Mouse (Mus musculus): ENCODE measurements at regions not wholly inside any gene's neighbourhood (a gene's known extent, or its start where the extent isn't known, plus 50 kb on each side); places are given as distances from the start of the nearest gene placed in this dataset.

DNA sequence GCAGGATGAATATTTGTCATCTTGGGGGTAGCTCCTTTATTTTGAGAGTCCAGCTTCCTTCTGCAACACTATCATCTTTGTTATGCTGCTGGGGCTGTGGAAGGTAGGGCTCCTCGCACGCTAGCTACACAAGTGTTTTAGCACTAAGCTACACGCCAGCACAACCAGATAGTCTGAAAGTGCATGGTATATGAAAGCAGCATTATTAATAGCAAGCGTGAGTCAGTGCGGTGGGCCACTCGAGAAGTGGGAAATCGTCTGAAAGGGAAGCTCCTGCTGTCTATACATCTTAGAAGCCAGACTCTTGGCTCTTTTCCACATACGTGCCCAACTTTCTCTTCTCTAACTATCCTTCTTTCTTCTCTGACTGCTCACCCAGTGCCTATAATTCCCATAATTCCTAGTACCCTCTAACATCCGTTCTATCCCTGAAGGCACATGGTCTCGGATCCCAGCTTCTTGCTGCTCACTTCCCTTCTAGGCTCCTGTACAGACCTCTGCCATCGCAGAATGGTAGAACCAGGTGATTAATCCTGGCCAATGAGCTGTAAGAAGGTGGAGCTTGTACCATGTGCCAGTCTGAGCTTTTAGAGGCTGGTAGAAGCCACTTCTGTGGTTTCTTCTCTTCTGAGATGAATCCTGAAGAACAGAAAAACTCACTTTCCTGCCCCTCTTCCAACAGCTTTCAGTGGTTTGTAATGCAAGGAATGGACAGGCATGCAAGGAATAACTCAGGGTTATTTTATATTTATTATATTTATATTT lies 55.5 kb downstream of the E030025P04Rik start:
- DNase-seq (ENCODE audit: low spot score), result no peak

DNA sequence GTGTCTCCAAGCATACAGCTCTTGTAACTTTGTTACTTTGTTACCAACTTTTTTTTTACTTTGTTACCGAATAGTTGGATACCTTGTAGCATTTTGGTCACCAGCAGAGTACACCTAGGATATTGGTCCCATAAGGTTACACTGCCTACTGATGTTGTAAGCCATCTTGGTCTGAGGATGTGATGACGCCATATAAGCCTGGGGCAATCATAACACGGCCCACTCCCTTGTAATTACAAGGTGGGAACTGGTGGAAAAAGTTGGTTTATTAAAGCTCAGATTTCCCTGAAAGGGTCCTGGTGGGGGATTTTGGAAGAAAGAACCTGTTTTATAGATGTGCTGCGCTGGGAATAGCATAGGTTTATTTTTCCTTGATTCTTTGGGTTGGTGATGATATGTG lies 62.2 kb downstream of the E030025P04Rik start:
- DNase-seq (ENCODE audit: low spot score), result no peak

DNA sequence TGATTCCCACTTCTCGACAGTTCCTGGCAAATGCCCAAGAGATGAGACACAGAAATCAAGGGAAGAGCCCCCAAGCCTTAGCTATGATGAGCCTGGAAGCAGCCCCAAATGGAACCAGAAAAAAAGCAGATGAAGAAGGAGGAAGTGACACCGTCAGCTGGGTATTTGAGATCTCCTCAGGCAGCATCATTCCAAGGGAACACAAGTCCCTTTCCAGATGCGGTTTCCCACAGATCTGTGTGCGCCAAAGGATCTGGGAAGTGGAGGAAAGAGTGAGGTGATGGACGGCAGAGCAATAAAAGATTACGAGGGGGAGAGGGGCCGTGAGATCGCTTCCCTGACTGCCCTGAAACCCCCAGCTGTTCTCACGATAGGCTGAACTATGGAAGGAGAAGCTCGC lies 62.7 kb downstream of the E030025P04Rik start:
- DNase-seq (ENCODE audit: low spot score), result no peak

DNA sequence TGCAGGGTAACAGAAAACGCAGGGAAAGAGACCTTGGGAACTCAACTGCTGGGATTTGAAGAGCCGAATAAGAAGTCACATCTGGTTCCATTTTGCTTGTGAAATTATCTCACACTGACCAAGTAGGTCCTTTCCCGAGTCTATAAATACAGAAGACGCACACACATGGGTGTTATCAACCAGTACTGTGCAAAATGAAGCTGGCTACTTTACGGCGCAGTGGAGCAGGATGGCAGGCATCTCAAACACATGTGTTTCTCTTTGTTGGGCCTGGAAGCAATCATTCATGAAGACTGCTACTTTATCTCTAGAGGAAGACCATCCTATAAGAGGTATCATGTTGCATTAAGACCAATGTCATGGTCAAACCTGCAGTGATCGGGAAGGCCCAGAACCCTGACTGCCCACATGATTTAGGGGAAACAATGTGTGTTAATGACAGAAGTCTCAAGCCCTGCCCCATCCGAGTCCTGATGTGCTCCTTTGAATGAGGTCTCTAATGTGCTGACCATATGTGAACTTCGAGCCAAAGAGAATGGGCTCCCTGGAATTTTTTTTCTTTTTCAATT lies 63.2 kb downstream of the E030025P04Rik start:
- no peak for DNase-seq (ENCODE audit: low spot score)

DNA sequence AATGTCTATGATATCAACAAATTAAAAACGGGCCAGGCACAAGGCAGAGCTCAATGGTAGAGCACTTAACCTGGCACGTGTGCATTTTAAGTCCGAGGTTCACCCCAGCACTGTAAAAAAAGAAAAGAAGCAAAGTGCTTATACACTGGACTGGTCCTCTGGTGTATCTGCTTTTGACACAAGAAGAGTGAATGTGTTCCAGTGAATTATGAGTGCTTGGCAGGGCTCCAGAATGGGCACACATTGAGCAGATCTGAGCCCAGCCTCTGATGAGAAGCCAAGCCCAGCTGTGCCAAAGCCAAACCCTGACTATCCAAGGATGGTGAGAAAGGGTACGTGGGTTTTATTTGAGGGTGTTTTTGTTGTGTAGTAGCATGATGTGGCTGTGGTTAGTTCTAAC lies 64.7 kb downstream of the E030025P04Rik start:
- DNase-seq (ENCODE audit: low spot score), result no peak

DNA sequence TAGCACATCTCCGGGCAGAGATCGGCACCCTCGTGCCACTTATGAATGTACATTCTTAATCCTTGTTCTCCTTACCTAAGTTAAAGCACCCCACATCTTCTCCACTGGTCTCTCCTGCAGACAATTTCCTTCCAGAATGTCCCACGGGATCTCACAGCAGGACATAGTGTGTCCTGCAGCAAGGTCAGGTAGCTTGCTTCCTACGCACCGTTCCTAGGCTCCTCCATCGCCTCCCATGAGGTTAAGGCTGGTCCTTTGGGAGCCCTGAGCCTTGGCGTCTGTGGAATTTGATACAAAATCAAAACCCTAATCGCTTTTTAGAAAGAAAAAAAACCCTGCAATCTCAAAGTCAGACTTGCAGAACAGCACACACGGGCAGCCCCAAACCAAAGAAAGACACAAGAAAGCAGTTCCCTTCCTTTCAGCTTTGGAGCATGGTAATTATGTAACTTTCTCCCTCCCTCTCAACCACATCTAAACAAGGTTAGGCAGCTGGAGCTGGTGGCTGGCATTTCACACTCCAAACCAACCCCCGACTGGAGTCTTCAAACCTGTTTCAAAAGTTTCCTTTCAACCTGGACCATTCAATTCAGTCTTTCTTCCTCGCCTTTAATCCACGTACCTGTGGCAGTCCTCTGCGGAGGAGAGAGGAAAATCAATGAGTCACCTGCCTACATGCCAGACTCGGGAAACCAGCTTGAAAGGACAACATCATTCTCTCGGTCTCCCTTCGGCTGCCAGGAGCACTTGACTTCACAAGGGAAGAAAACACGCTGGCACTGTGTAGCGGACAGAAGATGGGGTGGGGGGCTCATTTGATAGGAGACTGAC lies 67.4 kb downstream of the E030025P04Rik start:
- peak; percentile 79 for DNase-seq (ENCODE audit: low spot score)

DNA sequence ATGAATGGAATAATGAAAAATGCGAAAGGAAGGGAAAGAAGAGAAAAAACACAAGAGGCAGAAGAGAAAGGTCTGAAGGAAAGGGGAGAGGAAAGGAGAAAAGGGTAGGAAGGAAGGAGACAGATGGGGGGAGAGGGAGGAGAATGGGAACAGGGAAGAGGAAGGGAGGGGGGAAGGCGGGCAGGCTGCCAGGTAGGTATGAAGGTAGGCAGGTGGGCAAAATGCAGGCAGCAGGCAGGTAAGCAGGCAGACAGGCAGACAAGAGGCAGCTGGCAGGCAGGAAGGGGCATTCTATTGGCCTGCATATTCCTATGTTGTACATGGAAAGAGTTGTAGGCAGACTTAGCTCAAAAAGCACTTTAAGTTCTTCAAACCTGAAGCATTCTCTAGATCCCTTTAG lies 72.8 kb downstream of the E030025P04Rik start:
- no peak for DNase-seq (ENCODE audit: low spot score)

DNA sequence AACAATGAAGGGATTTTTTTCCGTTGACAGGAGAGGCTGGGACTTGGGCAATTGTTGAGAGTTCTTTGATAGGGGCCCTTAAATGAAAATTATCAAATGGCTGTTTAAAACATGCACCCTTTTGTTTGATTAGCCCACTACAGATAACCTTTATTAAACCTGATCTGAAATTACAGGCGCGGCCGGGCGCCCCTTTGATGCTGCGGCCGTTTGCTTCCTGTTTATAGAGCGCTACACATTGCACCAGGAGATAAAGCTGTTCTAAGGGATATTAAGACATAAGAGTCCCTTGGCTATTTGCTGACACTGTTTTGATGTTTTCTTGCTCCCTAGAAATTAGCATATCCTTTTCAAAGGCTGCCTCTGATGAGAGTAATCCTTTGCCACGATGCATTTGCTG lies 73.8 kb downstream of the E030025P04Rik start:
- no peak for DNase-seq (ENCODE audit: low spot score)

DNA sequence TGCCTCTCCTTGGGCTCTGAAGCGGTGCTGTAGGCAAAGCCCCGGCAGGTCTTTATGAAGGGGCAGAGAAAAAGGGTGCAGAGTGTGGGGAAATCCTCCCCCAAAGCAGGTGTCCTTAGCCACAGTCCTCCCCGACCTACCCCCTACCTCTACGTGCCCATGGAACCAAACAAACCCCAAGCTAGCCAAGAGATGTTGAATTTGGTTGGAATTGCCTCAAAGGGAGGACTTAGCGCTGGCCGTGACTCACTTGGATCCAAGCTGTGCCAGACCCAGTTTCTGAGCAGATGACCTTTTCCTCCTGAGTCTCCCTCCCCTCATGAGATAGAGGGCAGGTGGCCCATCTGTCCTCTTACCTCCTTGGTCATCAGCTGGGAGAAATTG lies 74.9 kb downstream of the E030025P04Rik start:
- DNase-seq (ENCODE audit: low spot score), result no peak

DNA sequence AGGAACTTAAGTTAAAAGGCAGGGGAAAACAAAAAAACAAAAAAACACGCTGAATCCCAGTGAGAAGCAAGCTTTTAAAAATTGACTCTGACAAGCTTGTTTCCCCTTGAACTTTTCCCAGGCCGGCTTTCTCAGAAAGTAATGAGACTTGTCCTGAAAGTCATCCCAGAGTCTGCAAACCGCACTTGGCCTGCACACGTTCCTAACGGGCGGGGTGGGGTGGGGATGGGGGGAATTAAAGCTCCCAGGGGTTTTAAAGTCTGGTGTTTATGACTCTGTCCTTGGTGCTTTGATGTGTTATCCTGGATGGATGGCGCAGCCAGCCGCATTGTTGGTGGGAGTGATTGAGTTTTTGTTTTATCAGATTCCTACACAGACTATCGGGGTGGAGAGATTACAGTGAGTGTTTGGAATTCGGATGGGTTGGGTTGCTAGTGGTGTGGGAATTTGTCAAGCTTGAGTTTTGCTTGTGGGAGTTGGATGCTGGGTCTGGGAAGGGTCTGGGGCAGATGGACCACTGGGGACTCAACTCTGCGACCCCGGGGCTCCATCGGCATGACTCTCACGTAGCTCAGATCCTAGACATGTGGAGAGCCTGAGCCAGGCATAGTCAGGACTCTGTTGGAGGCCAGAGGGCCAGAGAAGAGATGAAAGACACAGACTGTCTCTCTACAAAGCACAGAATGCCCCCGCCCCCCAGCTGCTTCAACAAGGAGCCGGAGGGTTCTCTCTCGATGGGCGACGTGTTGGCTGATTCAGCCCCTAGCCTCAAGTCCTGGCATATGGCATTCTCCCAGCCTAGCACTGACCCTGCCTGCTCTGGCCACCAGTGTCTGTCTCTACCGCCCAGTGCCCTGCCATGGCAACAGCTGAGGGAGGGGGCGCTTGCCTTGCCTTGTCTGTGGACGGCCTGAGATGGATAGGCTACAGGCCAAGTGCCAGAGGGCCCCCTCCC lies 75.5 kb downstream of the E030025P04Rik start:
- no peak for DNase-seq (ENCODE audit: low spot score)

DNA sequence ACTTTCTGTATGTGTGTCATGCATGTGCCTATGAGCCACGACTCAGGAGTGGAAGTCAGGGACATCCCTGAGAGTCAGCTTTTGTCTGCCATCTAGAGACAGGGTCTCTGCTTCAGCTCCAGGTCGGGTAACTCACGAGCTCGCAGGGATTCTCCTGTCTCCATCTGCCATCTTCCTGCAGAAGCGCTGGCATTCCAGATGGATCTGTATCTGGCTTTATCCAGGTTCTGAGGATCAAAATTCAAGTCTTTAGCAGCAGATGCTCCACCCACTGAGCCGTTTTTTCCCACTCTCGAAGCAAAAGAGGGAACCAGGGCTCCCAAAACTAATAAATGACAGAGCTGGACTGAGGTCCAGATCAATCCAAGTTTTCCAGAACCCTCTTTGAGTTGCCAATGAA lies 76.4 kb downstream of the E030025P04Rik start:
- DNase-seq (ENCODE audit: low spot score), result no peak

DNA sequence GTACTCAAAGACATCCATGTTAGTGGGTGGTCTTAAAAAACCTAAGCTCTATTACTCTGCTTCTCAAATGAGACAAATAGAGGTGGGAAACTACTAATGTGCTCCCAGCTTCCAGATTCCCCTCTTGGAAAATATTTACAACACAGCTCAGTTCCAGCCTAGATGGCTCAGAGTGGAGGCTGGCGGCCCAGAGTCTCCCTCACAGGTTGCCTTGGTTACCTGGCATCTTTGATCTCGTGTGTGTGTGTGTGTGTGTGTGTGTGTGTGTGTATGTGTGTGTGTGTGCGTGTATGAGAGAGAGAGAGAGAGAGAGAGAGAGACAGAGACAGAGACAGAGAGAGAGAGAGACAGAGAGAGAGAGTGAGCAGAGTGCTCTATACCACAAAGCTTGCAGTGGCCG lies 82.2 kb downstream of the E030025P04Rik start:
- no peak for DNase-seq (ENCODE audit: low spot score)

DNA sequence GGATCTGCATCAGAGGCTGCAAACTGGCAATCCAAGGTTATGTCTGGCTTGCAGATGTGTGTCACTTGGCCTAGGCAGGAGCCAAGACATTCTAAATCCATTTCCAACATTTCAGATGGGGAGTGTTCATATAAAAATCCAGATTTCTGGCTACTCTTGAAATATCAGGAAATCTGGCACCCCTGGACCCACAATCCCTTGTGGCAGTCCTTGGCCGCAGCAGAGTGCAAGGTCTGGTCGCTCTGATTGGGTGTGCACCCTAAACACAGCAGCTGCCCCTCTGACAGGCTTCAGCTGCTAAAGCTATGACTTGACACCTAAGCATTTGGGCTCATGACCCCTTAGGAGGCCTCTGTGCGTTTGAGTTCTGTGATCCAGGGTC lies 83.7 kb downstream of the E030025P04Rik start:
- DNase-seq (ENCODE audit: low spot score), result no peak

DNA sequence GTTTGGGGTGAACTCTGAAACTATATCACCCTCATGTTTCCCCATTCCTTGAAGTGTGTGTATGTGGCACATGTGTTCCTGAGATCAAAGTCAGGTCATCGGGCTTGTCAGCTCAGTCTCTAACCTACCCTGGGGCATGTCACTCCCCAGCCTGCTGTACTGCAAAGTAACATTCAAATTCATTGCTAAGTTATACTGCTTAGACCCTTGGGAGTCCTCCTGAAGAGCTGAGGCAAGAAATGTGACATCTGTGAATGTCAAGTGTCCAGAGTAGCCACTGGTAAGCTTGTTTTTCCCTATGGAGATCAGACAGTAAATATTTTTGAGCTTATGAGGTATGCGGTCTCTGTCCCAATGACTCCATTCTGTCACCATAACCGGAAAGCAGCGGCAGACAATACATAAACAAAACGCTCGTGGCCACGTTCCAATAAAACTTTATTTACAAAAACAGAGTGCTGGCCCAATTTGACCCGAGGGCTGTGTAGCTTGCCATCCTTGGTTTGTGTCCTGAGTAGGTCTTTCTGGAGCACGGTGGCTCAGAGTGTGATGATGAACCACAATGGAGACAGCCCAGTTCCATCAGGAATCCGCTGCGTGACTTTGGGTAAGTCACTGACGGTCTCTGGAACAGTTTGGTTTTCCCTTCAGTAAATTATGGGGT lies 84.2 kb downstream of the E030025P04Rik start:
- no peak for DNase-seq (ENCODE audit: low spot score)

DNA sequence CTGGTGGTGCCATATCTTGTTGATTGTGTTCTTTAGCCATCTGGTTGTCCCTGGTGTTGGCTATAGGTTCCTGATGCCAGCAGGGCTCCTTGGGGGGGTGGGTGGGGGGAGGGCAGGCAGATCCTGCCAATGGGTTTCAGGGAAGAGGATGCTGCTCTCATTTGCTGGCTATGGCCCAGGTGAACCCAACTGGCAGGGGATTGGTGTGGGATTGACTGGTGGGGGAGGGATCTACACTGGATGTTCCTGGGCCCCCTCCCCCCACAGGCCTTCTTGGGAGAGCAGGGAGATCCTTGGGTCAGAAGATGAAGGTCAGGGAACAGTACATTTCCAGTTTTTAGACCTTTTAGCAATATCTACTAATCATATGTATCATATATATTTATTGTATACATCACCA lies 86.1 kb downstream of the E030025P04Rik start:
- no peak for DNase-seq (ENCODE audit: low spot score)

DNA sequence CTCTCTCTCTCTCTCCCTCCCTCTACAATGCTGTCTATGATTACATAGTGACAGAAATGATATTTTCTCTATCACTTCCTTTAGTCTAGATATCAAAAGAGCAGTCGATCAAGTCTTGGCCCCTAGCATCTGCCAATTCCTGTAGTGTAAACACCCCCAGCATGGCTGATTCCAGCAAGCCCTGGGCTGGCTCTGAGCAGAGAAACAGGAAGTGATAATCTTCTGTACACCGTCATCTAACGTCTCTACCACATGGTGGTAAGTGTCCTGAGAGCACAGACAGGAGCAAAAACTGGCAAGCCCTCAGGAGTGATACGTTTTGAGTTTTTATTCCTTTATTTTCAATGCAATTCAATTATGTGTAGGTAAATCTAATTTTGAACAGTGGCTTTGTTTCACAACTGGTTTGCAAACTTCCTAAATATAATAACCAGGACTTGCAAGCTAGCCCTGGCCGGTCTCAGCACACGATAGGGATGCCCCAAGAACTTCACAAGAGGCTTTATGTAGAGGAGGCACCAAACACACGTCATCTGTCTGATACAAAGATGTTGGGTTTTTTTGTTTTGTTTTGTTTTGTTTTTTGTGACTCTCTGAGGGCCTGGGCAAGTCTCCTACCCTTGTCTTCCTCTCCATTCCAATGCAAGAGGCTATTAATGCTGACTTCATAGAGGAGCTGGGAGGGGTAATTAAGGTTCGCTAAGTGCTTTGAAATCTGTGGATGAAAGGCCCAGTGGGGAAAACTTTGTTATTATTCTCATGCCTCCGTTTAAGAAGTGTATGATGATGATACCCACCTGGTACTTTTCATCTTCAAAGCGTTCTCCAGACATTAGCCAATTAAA lies 95.7 kb downstream of the E030025P04Rik start:
- DNase-seq (ENCODE audit: low spot score), result no peak

DNA sequence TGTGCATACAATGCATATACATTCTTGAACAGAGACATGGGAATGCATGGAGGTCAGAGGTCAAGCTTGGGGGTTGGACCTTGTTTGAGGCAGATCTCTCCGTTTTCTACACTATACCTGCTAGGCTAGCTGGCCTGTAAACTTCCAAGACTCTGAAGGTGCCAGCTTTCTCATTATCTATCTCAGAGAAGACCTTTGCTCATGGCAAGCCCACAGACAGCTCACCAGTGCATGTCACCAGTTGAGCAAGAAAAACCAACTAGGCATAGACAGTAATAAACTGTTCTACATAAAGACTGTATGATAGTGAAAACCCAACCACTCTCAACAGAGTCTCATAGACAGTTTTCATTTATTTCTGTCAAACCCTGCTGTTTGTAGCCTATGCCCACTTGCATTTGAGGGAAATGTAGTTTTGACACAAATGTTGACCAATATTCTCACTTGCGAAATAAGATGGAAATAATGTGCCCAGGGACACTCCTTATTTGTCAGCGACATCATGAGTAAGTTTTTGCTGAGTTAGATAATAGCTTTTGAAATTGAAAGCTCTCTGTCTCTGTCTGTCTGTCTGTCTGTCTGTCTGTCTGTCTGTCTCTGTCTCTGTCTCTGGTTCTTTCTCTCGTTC lies 96.6 kb downstream of the E030025P04Rik start:
- DNase-seq (ENCODE audit: low spot score), result no peak

DNA sequence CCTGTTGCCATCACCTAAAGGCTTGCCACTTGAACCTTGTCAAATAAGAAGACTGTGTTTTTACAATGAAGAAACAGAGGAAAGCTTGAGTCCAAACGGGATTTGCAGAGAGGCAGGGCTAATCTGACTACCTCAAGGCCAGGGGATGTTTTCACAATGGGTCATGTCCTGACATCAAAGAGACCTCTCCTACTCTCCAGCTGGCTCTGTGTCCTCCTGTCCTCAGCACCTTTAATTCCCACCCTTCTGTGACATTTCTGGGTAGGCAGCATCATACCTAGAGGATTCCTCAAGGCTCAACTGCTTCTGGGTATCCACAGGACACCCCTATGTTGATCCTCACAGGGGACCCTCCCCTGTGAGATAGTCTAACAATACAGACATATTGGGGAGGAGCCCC lies 97.7 kb downstream of the E030025P04Rik start:
- no peak for DNase-seq (ENCODE audit: low spot score)

DNA sequence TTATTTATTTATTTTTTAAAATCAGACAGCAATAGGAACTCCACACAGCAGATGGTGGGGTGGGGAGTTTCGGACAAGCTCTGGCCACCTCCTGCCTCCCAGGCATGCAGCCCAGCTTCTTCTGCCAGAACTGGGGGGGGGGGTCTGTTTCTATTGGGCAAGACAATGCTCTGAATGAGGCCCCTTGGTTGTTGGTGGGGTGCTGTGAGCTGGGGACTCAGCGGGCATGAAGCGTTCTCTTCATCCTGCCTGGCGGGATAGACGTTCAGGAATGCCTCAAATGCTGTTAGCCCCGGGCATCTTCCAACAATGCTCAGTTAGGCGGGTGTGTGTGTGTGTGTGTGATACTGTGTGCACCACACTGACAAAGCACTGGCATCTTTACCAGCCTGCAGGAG lies 103.7 kb downstream of the E030025P04Rik start:
- DNase-seq (ENCODE audit: low spot score), result no peak
